Mouse (Mus musculus) right cerebral cortex, postnatal 14 days (tissue): ENCODE data around the gene Folh1.
A peak's percentile ranks its signal among the peaks of the same experiment; 100 is the strongest.
"Not testable (repeated sequence)": the region's sequence is repeated elsewhere in the genome, so short reads cannot be mapped to it uniquely, and the experiment has no call there.

Experiments
- DNase-seq: peaks from one replicate; pipeline ENCODE4 v3.0.0; 2022

Folh1 gene

GRCm38 (mm10) chr7:86775617-86776325 lies at the start of gene Folh1:
Gene Folh1 (minus strand): TSS chr7:86775943.
- peak; percentile 4 for DNase-seq

- DNase-seq = no peak
Measured at GRCm38 (mm10) chr7:86816466-86816865, 40.7 kb upstream of the Folh1 start.

GRCm38 (mm10) chr7:86815716-86816115 lies 40.0 kb upstream of the Folh1 start:
- DNase-seq = not testable (repeated sequence)

GRCm38 (mm10) chr7:86815241-86815640 lies 39.5 kb upstream of the Folh1 start:
- DNase-seq = not testable (repeated sequence)

- DNase-seq = no peak
Measured at GRCm38 (mm10) chr7:86794727-86795126, 19.0 kb upstream of the Folh1 start, which contains the start of gene Vmn2r77. Gene Vmn2r77 (plus strand): TSS chr7:86795027.

GRCm38 (mm10) chr7:86771621-86772020 lies 4.1 kb downstream of the Folh1 start:
- no peak for DNase-seq

- no peak for DNase-seq
Measured at GRCm38 (mm10) chr7:86764628-86765027, 11.1 kb downstream of the Folh1 start.

GRCm38 (mm10) chr7:86760751-86761150 lies 15.0 kb downstream of the Folh1 start:
- DNase-seq = no peak

- DNase-seq = no peak
Measured at GRCm38 (mm10) chr7:86725013-86725412, 50.7 kb downstream of the Folh1 start.

- no peak for DNase-seq
Measured at GRCm38 (mm10) chr7:86688030-86688429, 87.7 kb downstream of the Folh1 start, which contains the start of gene Olfr292. Gene Olfr292 (plus strand): TSS chr7:86688330.
